Mouse (Mus musculus): ENCODE measurements at regions not wholly inside any gene's neighbourhood (a gene's known extent, or its start where the extent isn't known, plus 50 kb on each side); places are given as distances from the start of the nearest gene placed in this dataset.

GRCm38 (mm10) chr1:3900354-3900753, 907.3 kb upstream of the Gm37988 start:
- no peaks in the 10 kb centered on the region for H3K27me3 ChIP-seq (ENCODE audit: control insufficient read depth, insufficient read depth, low read length)
- no peaks in the 10 kb centered on the region for H3K9me3 ChIP-seq (replicated peaks; ENCODE audit: control insufficient read depth, low read length)
- no peak overlapping the region for H3K4me3 ChIP-seq (ENCODE audit: low read depth, low read length)
- H3K36me3 ChIP-seq (ENCODE audit: control insufficient read depth, insufficient read depth, low read length): no peaks in the 10 kb centered on the region
- no peak overlapping the region for H3K4me2 ChIP-seq
- no peaks in the 10 kb centered on the region for H3K4me1 ChIP-seq (ENCODE audit: control insufficient read depth, insufficient read depth, low read length)
- no peak for ATAC-seq (replicated peaks; ENCODE audit: insufficient number of reproducible peaks, low FRiP score, low TSS enrichment)
- WGBS (ENCODE audit: insufficient replicate concordance): 61% methylated on average over 2 of the region's 2 CpGs
- no peak overlapping the region for H3K9ac ChIP-seq (ENCODE audit: low read depth, low read length)
- no peak overlapping the region for H3K27ac ChIP-seq (ENCODE audit: low read depth, low read length)

- Histone ChIP-seq H3K4me3 (ENCODE audit: low read depth, low read length) (no peak overlapping the region), H3K36me3 (ENCODE audit: control insufficient read depth, insufficient read depth, low read length) (no peaks in the 10 kb centered on the region), H3K4me1 (ENCODE audit: control insufficient read depth, insufficient read depth, low read length) (no peaks in the 10 kb centered on the region), H3K4me2 (no peak overlapping the region), H3K9me3 (replicated peaks; ENCODE audit: control insufficient read depth, low read length) (no peaks in the 10 kb centered on the region), H3K27me3 (ENCODE audit: control insufficient read depth, insufficient read depth, low read length) (no peaks in the 10 kb centered on the region), H3K27ac (ENCODE audit: low read depth, low read length) (no peak overlapping the region), H3K9ac (ENCODE audit: low read depth, low read length) (no peak overlapping the region)
- no peak for ATAC-seq (replicated peaks; ENCODE audit: insufficient number of reproducible peaks, low FRiP score, low TSS enrichment)
- WGBS (ENCODE audit: insufficient replicate concordance): 51% methylated on average over 1 of the region's 1 CpGs
These were observed 904.3 kb upstream of the Gm37988 start for GRCm38 (mm10) chr1:3903432-3903831.

GRCm38 (mm10) chr1:3912499-3912898, 895.2 kb upstream of the Gm37988 start:
- WGBS (ENCODE audit: insufficient replicate concordance): 10% methylated on average over 1 of the region's 1 CpGs
- H3K36me3 ChIP-seq (ENCODE audit: control insufficient read depth, insufficient read depth, low read length): no peaks in the 10 kb centered on the region
- ATAC-seq (replicated peaks; ENCODE audit: insufficient number of reproducible peaks, low FRiP score, low TSS enrichment): no peak
- H3K4me2 ChIP-seq: no peak overlapping the region
- no peaks in the 10 kb centered on the region for H3K27me3 ChIP-seq (ENCODE audit: control insufficient read depth, insufficient read depth, low read length)
- no peaks in the 10 kb centered on the region for H3K4me1 ChIP-seq (ENCODE audit: control insufficient read depth, insufficient read depth, low read length)
- H3K9me3 ChIP-seq (replicated peaks; ENCODE audit: control insufficient read depth, low read length): no peaks in the 10 kb centered on the region
- H3K27ac ChIP-seq (ENCODE audit: low read depth, low read length): no peak overlapping the region
- no peak overlapping the region for H3K4me3 ChIP-seq (ENCODE audit: low read depth, low read length)
- H3K9ac ChIP-seq (ENCODE audit: low read depth, low read length): no peak overlapping the region

GRCm38 (mm10) chr1:3913631-3914030, 894.1 kb upstream of the Gm37988 start:
- no peaks in the 10 kb centered on the region for H3K9me3 ChIP-seq (replicated peaks; ENCODE audit: control insufficient read depth, low read length)
- H3K27ac ChIP-seq (ENCODE audit: low read depth, low read length): no peak overlapping the region
- H3K9ac ChIP-seq (ENCODE audit: low read depth, low read length): no peak overlapping the region
- H3K4me2 ChIP-seq: no peak overlapping the region
- no peaks in the 10 kb centered on the region for H3K27me3 ChIP-seq (ENCODE audit: control insufficient read depth, insufficient read depth, low read length)
- H3K4me1 ChIP-seq (ENCODE audit: control insufficient read depth, insufficient read depth, low read length): no peaks in the 10 kb centered on the region
- H3K36me3 ChIP-seq (ENCODE audit: control insufficient read depth, insufficient read depth, low read length): no peaks in the 10 kb centered on the region
- 43% methylated on average over 1 of the region's 1 CpGs for WGBS (ENCODE audit: insufficient replicate concordance)
- ATAC-seq (replicated peaks; ENCODE audit: insufficient number of reproducible peaks, low FRiP score, low TSS enrichment): 0 out of 2 replicates have a peak, but pooled peaks have one; percentile 31
- no peak overlapping the region for H3K4me3 ChIP-seq (ENCODE audit: low read depth, low read length)
